Mouse (Mus musculus): ENCODE measurements around the gene Defb42. TPM values are rescaled to one million over a fixed set of nuclear protein-coding genes. Genes with fewer than 3 reads are reported as not detected.

The Defb42 gene
- polyA plus RNA-seq (2014; fragmentation: Nextera tagmentation; extraction: Ambion mirVana): 0.47 TPM in 1 of 2 replicates, not detected in the other

GRCm38 (mm10) chr14:63046691-63047090, at the start of gene Defb42:
Defb42 (plus strand) TSS chr14:63046991.
- no peak within 1 kb of the TSS for H3K27ac ChIP-seq (replicated peaks; ENCODE audit: low read depth, low read length)
- H3K4me1 ChIP-seq (ENCODE audit: control insufficient read depth, insufficient read depth, low read length): no peaks in the 10 kb centered on the region
- no peak within 1 kb of the TSS for H3K4me2 ChIP-seq (ENCODE audit: low read depth, low read length)
- 59% methylated on average over 3 of the region's 3 CpGs for WGBS
- H3K4me3 ChIP-seq (ENCODE audit: low read depth, low read length): no peak within 1 kb of the TSS
- no peaks in the 10 kb centered on the region for H3K36me3 ChIP-seq (ENCODE audit: control insufficient read depth, insufficient read depth, low read length)
- ATAC-seq (ENCODE audit: low read depth) (no peak), DNase-seq (ENCODE audit: low spot score) (no peak)
- H3K27me3 ChIP-seq (replicated peaks; ENCODE audit: control insufficient read depth, insufficient read depth, low read length): no peaks in the 10 kb centered on the region
- no peaks in the 10 kb centered on the region for H3K9me3 ChIP-seq (ENCODE audit: control insufficient read depth, low read length)
- no peak within 1 kb of the TSS for H3K9ac ChIP-seq (ENCODE audit: low read depth, low read length)

GRCm38 (mm10) chr14:62997777-62998176, 49.0 kb upstream of the Defb42 start, which contains the start of gene Defb47:
Defb47 (plus strand) TSS chr14:62998077.
- 75% methylated on average over 8 of the region's 8 CpGs for WGBS
- H3K4me2 ChIP-seq (ENCODE audit: low read depth, low read length): no peak within 1 kb of the TSS
- H3K27me3 ChIP-seq (replicated peaks; ENCODE audit: control insufficient read depth, insufficient read depth, low read length): no peaks in the 10 kb centered on the region
- H3K9ac ChIP-seq (ENCODE audit: low read depth, low read length): no peak within 1 kb of the TSS
- H3K27ac ChIP-seq (replicated peaks; ENCODE audit: low read depth, low read length): no peak within 1 kb of the TSS
- no peak within 1 kb of the TSS for H3K4me3 ChIP-seq (ENCODE audit: low read depth, low read length)
- ATAC-seq (ENCODE audit: low read depth): no peak
- H3K9me3 ChIP-seq (ENCODE audit: control insufficient read depth, low read length): no peaks in the 10 kb centered on the region
- no peaks in the 10 kb centered on the region for H3K36me3 ChIP-seq (ENCODE audit: control insufficient read depth, insufficient read depth, low read length)
- H3K4me1 ChIP-seq (ENCODE audit: control insufficient read depth, insufficient read depth, low read length): 0 out of 2 replicates have a peak, but pooled peaks cover 2% of the 10 kb centered on the region
- DNase-seq (ENCODE audit: low spot score): no peak

- 84% methylated on average over 4 of the region's 4 CpGs for WGBS
- Histone ChIP-seq H3K27me3 (replicated peaks; ENCODE audit: control insufficient read depth, insufficient read depth, low read length) (no peaks in the 10 kb centered on the region), H3K4me3 (ENCODE audit: low read depth, low read length) (no peak overlapping the region), H3K36me3 (ENCODE audit: control insufficient read depth, insufficient read depth, low read length) (no peaks in the 10 kb centered on the region), H3K4me2 (ENCODE audit: low read depth, low read length) (no peak overlapping the region), H3K4me1 (ENCODE audit: control insufficient read depth, insufficient read depth, low read length) (no peaks in the 10 kb centered on the region), H3K9me3 (ENCODE audit: control insufficient read depth, low read length) (no peaks in the 10 kb centered on the region), H3K9ac (ENCODE audit: low read depth, low read length) (no peak overlapping the region), H3K27ac (replicated peaks; ENCODE audit: low read depth, low read length) (no peak overlapping the region)
- ATAC-seq (ENCODE audit: low read depth): no peak
- no peak for DNase-seq (ENCODE audit: low spot score)
These were observed 47.8 kb upstream of the Defb42 start for GRCm38 (mm10) chr14:62998977-62999376.

GRCm38 (mm10) chr14:63002588-63002987, 44.2 kb upstream of the Defb42 start:
- no peak for ATAC-seq (ENCODE audit: low read depth)
- no peak overlapping the region for H3K4me2 ChIP-seq (ENCODE audit: low read depth, low read length)
- WGBS: 45% methylated on average over 2 of the region's 2 CpGs

GRCm38 (mm10) chr14:63011471-63011870, 35.3 kb upstream of the Defb42 start, which contains the start of gene Defb43:
Defb43 (plus strand) TSS chr14:63011771.
- H3K27me3 ChIP-seq (replicated peaks; ENCODE audit: control insufficient read depth, insufficient read depth, low read length): no peaks in the 10 kb centered on the region
- peaks cover 5% of the 10 kb centered on the region; the same call in 1 of the 2 replicates for H3K9me3 ChIP-seq (ENCODE audit: control insufficient read depth, low read length)
- no peak for ATAC-seq (ENCODE audit: low read depth)
- H3K36me3 ChIP-seq (ENCODE audit: control insufficient read depth, insufficient read depth, low read length): no peaks in the 10 kb centered on the region
- 91% methylated on average over 5 of the region's 5 CpGs for WGBS
- no peak within 1 kb of the TSS for H3K4me3 ChIP-seq (ENCODE audit: low read depth, low read length)
- no peaks in the 10 kb centered on the region for H3K4me1 ChIP-seq (ENCODE audit: control insufficient read depth, insufficient read depth, low read length)
- H3K9ac ChIP-seq (ENCODE audit: low read depth, low read length): no peak within 1 kb of the TSS
- DNase-seq (ENCODE audit: low spot score): no peak
- no peak within 1 kb of the TSS for H3K4me2 ChIP-seq (ENCODE audit: low read depth, low read length)
- H3K27ac ChIP-seq (replicated peaks; ENCODE audit: low read depth, low read length): no peak within 1 kb of the TSS

More at GRCm38 (mm10) chr14:63002588-63002987, 44.2 kb upstream of the Defb42 start:
- Histone ChIP-seq H3K9me3 (ENCODE audit: control insufficient read depth, low read length) (no peaks in the 10 kb centered on the region), H3K27me3 (replicated peaks; ENCODE audit: control insufficient read depth, insufficient read depth, low read length) (no peaks in the 10 kb centered on the region), H3K9ac (ENCODE audit: low read depth, low read length) (no peak overlapping the region), H3K4me3 (ENCODE audit: low read depth, low read length) (no peak overlapping the region), H3K36me3 (ENCODE audit: control insufficient read depth, insufficient read depth, low read length) (no peaks in the 10 kb centered on the region), H3K27ac (replicated peaks; ENCODE audit: low read depth, low read length) (no peak overlapping the region), H3K4me1 (ENCODE audit: control insufficient read depth, insufficient read depth, low read length) (no peaks in the 10 kb centered on the region)
- peak; percentile 10 for DNase-seq (ENCODE audit: low spot score)

- DNase-seq (ENCODE audit: low spot score) (no peak), ATAC-seq (ENCODE audit: low read depth) (no peak)
- Histone ChIP-seq H3K9ac (ENCODE audit: low read depth, low read length) (no peak overlapping the region), H3K27ac (replicated peaks; ENCODE audit: low read depth, low read length) (no peak overlapping the region), H3K27me3 (replicated peaks; ENCODE audit: control insufficient read depth, insufficient read depth, low read length) (no peaks in the 10 kb centered on the region), H3K4me3 (ENCODE audit: low read depth, low read length) (no peak overlapping the region), H3K4me1 (ENCODE audit: control insufficient read depth, insufficient read depth, low read length) (no peaks in the 10 kb centered on the region), H3K36me3 (ENCODE audit: control insufficient read depth, insufficient read depth, low read length) (no peaks in the 10 kb centered on the region), H3K9me3 (ENCODE audit: control insufficient read depth, low read length) (peaks cover 5% of the 10 kb centered on the region; the same call in 1 of the 2 replicates), H3K4me2 (ENCODE audit: low read depth, low read length) (no peak overlapping the region)
- 80% methylated on average over 4 of the region's 4 CpGs for WGBS
These were observed 33.7 kb upstream of the Defb42 start for GRCm38 (mm10) chr14:63013082-63013481.

- DNase-seq (ENCODE audit: low spot score) (no peak), ATAC-seq (ENCODE audit: low read depth) (no peak)
- Histone ChIP-seq H3K4me2 (ENCODE audit: low read depth, low read length) (no peak overlapping the region), H3K27me3 (replicated peaks; ENCODE audit: control insufficient read depth, insufficient read depth, low read length) (no peaks in the 10 kb centered on the region), H3K4me3 (ENCODE audit: low read depth, low read length) (no peak overlapping the region), H3K27ac (replicated peaks; ENCODE audit: low read depth, low read length) (no peak overlapping the region), H3K9ac (ENCODE audit: low read depth, low read length) (no peak overlapping the region), H3K36me3 (ENCODE audit: control insufficient read depth, insufficient read depth, low read length) (no peaks in the 10 kb centered on the region), H3K9me3 (ENCODE audit: control insufficient read depth, low read length) (peaks cover 5% of the 10 kb centered on the region; the same call in 1 of the 2 replicates), H3K4me1 (ENCODE audit: control insufficient read depth, insufficient read depth, low read length) (no peaks in the 10 kb centered on the region)
- 90% methylated on average over 4 of the region's 4 CpGs for WGBS
These were observed 32.1 kb upstream of the Defb42 start for GRCm38 (mm10) chr14:63014667-63015066.

GRCm38 (mm10) chr14:63020524-63021156, 26.2 kb upstream of the Defb42 start:
- H3K27me3 ChIP-seq (replicated peaks; ENCODE audit: control insufficient read depth, insufficient read depth, low read length): no peaks in the 10 kb centered on the region
- H3K4me3 ChIP-seq (ENCODE audit: low read depth, low read length): no peak overlapping the region
- no peak overlapping the region for H3K27ac ChIP-seq (replicated peaks; ENCODE audit: low read depth, low read length)
- H3K4me2 ChIP-seq (ENCODE audit: low read depth, low read length): no peak overlapping the region
- H3K9me3 ChIP-seq (ENCODE audit: control insufficient read depth, low read length): no peaks in the 10 kb centered on the region
- H3K36me3 ChIP-seq (ENCODE audit: control insufficient read depth, insufficient read depth, low read length): no peaks in the 10 kb centered on the region
- WGBS: 55% methylated on average over 6 of the region's 6 CpGs
- no peak for DNase-seq (ENCODE audit: low spot score)
- no peak for ATAC-seq (ENCODE audit: low read depth)
- no peak overlapping the region for H3K9ac ChIP-seq (ENCODE audit: low read depth, low read length)
- no peaks in the 10 kb centered on the region for H3K4me1 ChIP-seq (ENCODE audit: control insufficient read depth, insufficient read depth, low read length)

- no peak within 1 kb of the TSS for H3K27ac ChIP-seq (replicated peaks; ENCODE audit: low read depth, low read length)
- H3K27me3 ChIP-seq (replicated peaks; ENCODE audit: control insufficient read depth, insufficient read depth, low read length): no peaks in the 10 kb centered on the region
- H3K4me3 ChIP-seq (ENCODE audit: low read depth, low read length): no peak within 1 kb of the TSS
- no peak within 1 kb of the TSS for H3K4me2 ChIP-seq (ENCODE audit: low read depth, low read length)
- H3K36me3 ChIP-seq (ENCODE audit: control insufficient read depth, insufficient read depth, low read length): no peaks in the 10 kb centered on the region
- WGBS: 70% methylated on average over 7 of the region's 14 CpGs
- H3K9ac ChIP-seq (ENCODE audit: low read depth, low read length): no peak within 1 kb of the TSS
- no peaks in the 10 kb centered on the region for H3K4me1 ChIP-seq (ENCODE audit: control insufficient read depth, insufficient read depth, low read length)
- DNase-seq (ENCODE audit: low spot score) (no peak), ATAC-seq (ENCODE audit: low read depth) (no peak)
- H3K9me3 ChIP-seq (ENCODE audit: control insufficient read depth, low read length): no peaks in the 10 kb centered on the region
These were observed 3.1 kb downstream of the Defb42 start, which contains the start of gene Defb30 for GRCm38 (mm10) chr14:63049910-63050370. Defb30 (minus strand) TSS chr14:63049960.

All from embryonic facial prominence, embryonic 14.5 days (tissue).